Mouse (Mus musculus) lung, postnatal 36 days (tissue): Measurements from ENCODE around the gene Hoxb2.

Source experiments
- DNase-seq: peaks from one replicate; pipeline ENCODE4 v3.0.0; 2022; ENCODE audit warnings: mixed read lengths

Gene Hoxb2

DNA sequence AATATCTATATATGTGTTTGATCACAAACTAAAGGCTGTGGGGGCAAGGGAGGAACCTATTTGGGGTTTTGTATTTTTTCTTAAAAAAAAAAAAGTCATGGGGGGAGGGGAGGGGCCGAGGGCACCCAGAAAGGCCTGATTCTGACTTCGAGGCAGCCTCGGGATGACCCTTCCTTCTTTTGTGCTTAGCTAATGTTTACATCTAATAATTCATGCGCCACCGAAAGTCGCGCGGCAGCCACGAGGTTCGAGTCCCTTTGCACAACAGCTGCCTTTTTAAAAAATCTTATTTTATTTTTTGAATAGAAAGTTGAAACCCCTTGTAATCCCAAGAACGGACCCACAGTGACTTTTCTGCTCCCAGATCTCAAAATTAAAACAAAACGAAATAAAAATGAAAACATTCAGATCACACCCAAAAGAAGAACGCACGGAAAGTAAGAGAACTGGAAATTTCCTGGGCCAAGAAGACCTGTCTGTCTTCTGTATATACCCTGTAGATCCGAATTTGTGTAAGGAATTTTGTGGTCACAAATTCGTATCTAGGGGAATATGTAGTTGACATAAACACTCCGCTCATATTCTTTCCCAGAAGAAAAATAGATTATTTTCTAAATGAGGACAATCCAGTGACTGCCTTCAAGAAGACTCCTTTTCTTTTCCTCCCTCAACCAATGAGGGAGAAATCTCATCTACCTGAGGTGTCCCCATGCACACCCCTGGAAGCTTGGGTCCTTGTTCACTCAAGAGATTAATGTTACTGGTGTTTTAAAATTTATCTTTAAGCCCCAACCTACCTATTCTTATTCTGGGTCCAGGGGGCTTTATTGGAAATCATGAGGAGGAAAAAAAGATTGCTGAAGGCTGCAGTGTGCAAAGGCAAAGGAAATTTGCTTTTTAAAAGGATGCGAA lies 33.4 kb upstream of the Hoxb2 start:
- no peak for DNase-seq

DNA sequence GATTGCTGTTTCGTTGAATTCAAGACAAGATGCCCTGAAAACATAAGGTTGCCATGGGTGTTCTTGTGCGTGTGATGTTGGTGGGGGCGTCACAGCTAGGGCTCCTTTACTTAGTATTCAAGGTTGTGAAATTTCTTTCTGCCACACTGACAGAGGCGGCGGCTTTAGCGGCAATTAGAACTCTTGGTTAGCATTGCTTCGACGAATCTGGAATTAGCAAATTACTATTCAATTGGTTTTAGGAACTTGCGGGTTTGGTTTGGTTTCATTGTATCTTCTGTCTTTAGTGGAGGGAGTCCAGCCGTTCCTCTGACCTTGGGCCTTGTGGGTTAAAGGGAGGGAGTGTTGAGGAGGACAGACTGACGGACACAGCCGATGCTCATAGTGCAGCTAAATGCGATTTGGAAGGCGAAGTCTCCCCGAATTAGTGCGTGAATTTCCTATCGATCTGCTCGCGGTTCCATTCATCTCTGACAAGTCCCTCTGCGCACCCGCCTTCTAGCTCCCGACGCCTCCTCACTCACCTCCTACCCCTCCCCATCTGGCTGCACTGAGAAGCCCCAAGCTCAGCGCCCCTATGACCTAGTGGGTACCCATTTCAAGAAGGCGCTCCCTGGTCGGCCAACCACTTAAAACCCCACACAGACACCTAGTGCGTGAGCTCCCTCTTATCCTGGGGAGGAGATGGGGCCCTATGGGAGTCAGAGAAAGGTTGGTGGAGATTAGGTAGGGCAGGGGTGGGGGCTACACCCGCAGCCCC lies 32.5 kb upstream of the Hoxb2 start, which contains the start of gene Hoxb4:
Gene Hoxb4 (plus strand): TSS at position 660 of the 760 bp plus-strand sequence.
- no peak for DNase-seq

DNA sequence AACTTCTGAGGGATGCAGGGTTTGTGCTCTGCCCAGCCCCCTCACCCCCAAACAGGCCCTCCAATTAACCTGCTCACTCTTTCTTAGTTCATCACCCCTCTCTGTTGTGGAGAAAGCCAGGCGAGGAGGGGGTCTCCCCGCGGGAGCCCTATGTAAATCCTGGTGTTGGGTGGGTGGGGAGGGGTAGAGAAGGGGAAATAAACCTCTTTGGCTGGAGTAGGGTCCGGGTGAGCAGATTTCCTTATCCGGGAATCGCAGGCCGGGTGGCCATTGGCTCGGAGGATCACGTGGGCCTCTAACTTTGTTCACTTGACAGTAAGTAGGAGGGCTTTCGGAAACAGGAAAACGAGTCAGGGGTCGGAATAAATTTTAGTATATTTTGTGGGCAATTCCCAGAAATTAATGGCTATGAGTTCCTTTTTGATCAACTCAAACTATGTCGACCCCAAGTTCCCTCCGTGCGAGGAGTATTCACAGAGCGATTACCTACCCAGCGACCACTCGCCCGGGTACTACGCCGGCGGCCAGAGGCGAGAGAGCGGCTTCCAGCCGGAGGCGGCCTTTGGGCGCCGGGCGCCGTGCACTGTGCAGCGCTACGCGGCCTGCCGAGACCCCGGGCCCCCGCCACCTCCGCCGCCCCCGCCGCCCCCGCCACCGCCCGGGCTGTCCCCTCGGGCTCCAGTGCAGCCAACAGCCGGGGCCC lies 31.8 kb upstream of the Hoxb2 start:
- DNase-seq = peak; percentile 88

DNA sequence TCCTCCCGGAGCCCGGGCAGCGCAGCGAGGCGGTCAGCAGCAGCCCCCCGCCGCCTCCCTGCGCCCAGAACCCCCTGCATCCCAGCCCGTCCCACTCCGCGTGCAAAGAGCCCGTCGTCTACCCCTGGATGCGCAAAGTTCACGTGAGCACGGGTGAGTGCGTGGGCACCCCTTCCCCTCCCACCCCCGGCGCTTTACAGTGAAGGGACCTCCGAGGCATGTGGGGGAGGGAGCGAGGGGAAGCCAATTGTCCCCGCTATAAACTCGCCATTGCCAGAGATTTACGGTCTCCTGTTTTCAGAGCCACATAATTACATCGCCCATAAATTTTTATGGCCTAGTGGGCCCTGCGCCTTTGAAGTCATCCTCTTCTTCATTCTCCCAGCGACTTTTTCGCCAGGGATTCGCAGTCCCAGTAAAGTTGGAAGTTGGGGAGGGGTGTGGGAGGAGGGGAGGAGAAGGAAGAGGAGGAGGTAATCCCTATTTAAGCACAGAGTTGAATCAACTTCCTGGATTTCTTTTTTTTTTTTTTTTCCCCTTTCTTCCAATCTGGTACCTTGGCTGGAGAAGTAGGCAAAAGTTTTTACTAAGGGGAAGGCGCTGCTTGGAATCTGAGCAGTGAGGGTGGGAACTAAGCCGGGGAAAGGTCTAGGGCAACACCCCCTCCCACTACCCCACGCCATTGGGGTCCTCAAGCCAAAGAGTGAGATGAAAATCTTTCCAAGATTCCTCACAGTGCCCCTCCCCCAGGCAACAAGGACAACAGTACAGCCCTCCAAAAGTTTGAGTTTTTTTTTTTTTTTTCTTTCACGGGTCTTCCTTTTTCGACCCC lies 31.0 kb upstream of the Hoxb2 start:
- peak; percentile 51 for DNase-seq

GRCm38 (mm10) chr11:96319910-96320309 lies 30.4 kb upstream of the Hoxb2 start:
- peak; percentile 48 for DNase-seq

DNA sequence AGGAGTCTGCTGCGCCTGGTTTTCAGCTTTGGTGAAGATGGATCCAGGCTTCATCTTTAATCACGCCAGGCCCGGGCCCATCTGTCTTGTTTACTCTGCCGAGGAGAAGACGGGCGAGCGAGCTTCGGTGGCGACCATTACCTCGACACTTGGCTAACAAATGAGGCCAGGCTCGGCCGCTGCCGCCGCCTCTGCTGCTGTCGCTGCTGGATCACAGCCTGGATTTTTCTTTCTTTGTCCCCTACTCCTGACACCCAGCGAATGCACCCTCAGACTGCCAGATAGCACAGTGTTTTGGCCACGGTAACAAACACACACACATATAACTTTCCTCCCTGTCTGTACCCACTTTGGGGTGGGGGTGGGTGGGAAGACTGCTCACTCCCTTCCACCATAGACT lies 29.6 kb upstream of the Hoxb2 start:
- no peak for DNase-seq

DNA sequence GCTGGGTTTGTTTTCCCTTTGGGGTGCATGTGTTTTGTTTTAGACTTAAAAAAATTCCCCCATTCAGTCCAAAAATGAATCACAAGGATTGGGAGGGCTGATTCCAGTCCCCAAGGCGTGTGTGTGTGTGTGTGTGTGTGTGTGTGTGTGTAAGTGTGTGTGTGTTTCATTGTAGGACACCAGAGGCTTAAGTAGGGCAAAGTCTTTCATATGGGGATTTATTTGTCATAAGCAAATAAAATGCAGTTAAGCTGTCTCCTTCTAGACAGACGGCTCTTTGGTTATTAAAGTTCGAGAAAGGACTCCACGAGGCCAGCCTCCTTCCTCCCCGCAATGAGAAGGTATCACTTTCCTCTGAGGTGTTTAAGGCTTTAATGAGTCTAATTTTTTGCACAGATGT lies 28.5 kb upstream of the Hoxb2 start:
- no peak for DNase-seq

GRCm38 (mm10) chr11:96322738-96323137 lies 27.6 kb upstream of the Hoxb2 start:
- DNase-seq = no peak

GRCm38 (mm10) chr11:96323154-96323553 lies 27.2 kb upstream of the Hoxb2 start, which contains the start of gene Hoxb3:
Hoxb3 (plus strand) TSS chr11:96323326.
- no peak for DNase-seq

GRCm38 (mm10) chr11:96324125-96324524 lies 26.2 kb upstream of the Hoxb2 start:
- DNase-seq = no peak

DNA sequence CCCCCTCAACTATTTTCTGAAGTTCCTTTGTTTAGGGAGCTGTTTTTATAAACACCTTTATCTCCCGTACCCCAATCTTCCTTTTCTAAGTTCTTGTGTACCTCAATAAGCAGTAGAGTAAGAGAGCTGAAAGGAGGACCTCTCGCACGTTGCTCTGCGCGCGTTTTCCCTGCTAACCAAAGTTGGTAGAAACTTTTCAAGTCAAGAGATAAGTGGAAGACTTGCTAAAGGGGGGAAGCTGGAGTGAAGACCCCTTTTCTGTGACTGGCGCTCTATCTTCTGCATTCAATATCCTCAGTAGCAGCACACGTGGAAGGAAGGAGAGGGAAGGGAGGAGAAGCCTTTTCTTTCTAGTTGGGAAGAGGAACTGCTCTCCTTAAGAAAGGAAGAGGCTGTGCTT lies 25.4 kb upstream of the Hoxb2 start:
- no peak for DNase-seq

- DNase-seq = no peak
Observed at GRCm38 (mm10) chr11:96325747-96326212, 24.5 kb upstream of the Hoxb2 start.

DNA sequence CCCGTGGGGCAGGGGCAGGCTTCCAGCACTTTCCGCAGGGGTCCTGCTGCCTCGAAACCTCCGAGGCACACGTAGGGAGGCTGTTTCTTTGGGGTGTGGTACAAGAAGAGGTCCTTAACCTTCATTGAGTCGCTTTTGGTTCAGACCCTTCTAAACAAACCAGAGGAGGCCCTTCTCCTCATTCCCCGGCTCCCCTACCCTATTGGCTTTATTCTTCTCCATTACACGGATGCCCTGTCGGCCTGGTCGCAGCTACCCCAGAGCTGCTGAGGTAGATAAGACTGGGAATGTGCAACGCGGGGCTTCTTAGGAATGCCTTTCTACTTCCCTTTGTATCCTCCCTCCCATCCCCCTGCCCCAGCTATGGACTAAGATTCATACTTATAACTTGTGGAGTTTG lies 23.6 kb upstream of the Hoxb2 start:
- DNase-seq = no peak

GRCm38 (mm10) chr11:96327122-96327521 lies 23.2 kb upstream of the Hoxb2 start:
- no peak for DNase-seq

GRCm38 (mm10) chr11:96327750-96328149 lies 22.6 kb upstream of the Hoxb2 start:
- DNase-seq = no peak

GRCm38 (mm10) chr11:96328605-96329004 lies 21.7 kb upstream of the Hoxb2 start:
- DNase-seq = no peak

DNA sequence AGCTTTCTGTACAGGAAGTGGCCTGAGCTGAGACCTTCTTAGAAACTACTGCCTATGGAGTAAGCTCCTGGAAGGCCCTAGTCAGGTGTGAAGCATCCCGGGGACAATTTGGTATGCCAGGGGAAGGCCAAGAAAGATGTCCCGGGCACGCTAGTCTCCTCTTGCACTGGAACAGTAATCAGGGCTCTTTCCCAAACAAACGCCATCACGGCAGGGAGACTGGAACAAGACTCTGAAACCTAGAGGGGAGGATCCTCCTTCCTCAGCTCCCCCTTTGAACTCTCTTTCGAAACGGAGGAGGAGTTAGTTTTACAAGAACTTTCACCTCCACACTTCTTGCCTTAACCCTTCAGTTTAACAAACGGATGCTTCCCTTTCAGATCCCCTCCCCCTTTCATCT lies 18.2 kb upstream of the Hoxb2 start:
- no peak for DNase-seq

DNA sequence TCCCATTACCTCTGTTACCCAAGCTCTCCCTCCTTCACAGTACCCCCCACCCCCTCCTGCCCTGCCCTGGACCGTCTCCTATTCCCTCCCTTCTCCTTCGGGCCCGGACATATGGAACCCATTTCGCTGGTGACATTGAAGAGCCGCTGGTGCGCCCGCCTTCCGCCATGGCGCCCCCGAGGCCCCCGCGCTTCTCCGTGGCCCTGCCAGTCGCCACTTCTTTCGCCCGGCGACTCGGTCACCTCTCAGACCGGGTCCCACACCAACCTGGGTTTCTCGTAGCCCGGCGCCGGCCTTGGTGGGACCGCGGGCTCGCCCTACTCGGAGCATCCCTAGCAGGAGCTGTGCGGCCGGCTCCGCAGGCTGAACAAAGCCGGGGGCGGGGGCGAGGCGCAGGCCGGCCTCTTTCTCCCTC lies 17.7 kb upstream of the Hoxb2 start:
- DNase-seq = no peak

- DNase-seq = no peak
Observed at GRCm38 (mm10) chr11:96333241-96334001, 16.9 kb upstream of the Hoxb2 start.

GRCm38 (mm10) chr11:96334002-96334364 lies 16.3 kb upstream of the Hoxb2 start:
- no peak for DNase-seq

DNA sequence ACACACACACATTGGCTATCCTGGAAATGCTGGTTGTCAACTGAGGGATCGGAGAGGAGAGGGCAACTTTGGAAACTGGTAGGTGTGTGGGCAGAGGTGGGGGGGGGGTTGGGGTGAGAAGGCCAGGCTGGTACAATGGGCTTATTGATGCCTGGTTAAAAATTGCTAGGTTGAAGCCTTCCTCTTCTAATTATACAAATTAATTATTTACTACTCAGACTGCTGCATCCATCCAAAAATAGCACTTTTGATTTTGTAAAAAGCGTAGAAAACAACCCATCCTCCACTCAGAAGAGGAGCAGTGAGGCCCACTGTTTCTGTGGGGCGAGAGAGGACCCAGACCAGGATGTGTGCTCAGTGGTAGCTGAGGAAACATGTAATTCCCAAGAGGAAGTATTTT lies 15.3 kb upstream of the Hoxb2 start:
- no peak for DNase-seq
